Comparison of ENCODE assay signal across 13 mouse cellular contexts in the genomic region with DNA sequence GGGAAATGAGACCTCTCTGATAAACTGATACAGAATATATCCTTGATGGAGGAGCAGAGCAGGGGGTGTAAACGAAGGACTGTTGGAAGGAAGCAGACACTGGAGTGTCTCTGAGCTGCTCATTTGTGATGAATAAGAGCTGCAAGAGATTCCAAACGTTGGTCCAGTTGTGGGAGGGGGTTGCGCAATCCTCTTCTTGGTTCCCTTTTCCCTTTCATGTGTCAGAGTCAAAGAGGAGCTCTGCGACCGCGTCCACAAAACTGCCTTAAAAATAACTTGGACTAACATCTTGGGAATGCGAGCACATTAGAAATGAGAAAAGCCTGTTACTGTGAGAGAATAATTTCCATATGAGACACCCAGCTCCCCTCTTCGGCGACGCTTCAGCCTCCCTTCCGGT.
A peak's percentile ranks its signal among the peaks of the same experiment; 100 is the strongest.
DNase-seq lines count a peak whose midpoint lies in the region; ATAC-seq and TF ChIP-seq lines count a peak whose summit lies in the region.
"Had no signal": no experiment of that assay in that cellular context is flagged by ENCODE, and none has a peak within 500 bp of the region (broad histone marks: within the 10 kb centered on the region; RNA-seq: fewer than 3 reads in every experiment).

No protein-coding gene starts in this region.

- no peak overlapping the region for H3K4me3 ChIP-seq in embryonic fibroblast, embryonic 13.5 days (ENCODE audit: insufficient read depth, low read length)
- no peak overlapping the region for H3K4me3 ChIP-seq in myocyte
- no peak overlapping the region for H3K4me3 ChIP-seq in hindbrain, embryonic 11.5 days (ENCODE audit: low read depth, low read length)
- H3K4me3 ChIP-seq: forebrain, embryonic 12.5 days had no signal

- H3K9ac ChIP-seq in hindbrain, embryonic 11.5 days (ENCODE audit: low read depth, low read length) = no peak overlapping the region
- H3K9ac ChIP-seq: forebrain, embryonic 12.5 days had no signal

- no peaks in the 10 kb centered on the region for H3K79me2 ChIP-seq in myocyte (ENCODE audit: control insufficient read depth, insufficient read depth)

- H3K9me3 ChIP-seq in hindbrain, embryonic 11.5 days (ENCODE audit: control insufficient read depth, low read length) = no peaks in the 10 kb centered on the region
- H3K9me3 ChIP-seq: forebrain, embryonic 12.5 days had no signal

- H3ac ChIP-seq in myocyte (ENCODE audit: control insufficient read depth, insufficient read length) = no peak overlapping the region

- no peaks in the 10 kb centered on the region for H3K4me1 ChIP-seq in embryonic fibroblast, embryonic 13.5 days (ENCODE audit: control insufficient read depth, insufficient read depth, low read length)
- no peaks in the 10 kb centered on the region for H3K4me1 ChIP-seq in hindbrain, embryonic 11.5 days (replicated peaks; ENCODE audit: control insufficient read depth, insufficient read depth, low read length)
- H3K4me1 ChIP-seq: forebrain, embryonic 12.5 days had no signal

- no peak overlapping the region for H3K4me2 ChIP-seq in myocyte (ENCODE audit: low read depth)
- H3K4me2 ChIP-seq in hindbrain, embryonic 11.5 days (replicated peaks; ENCODE audit: low read depth, low read length) = no peak overlapping the region
- H3K4me2 ChIP-seq: forebrain, embryonic 12.5 days had no signal

- peak; percentile 72 for DNase-seq in layer of hippocampus, adult 9-11 months
- DNase-seq in layer of hippocampus, postnatal 36 days = no peak
- peak; percentile 38 to 49 for DNase-seq in heart, postnatal 36 days
- DNase-seq in cerebellum, adult 8-10 months = no peak
- DNase-seq in hindbrain, embryonic 11.5 days (ENCODE audit: low spot score) = no peak
- DNase-seq: embryo, embryonic 11 days; kidney, postnatal 36 days; left cerebral cortex, postnatal 4 days; thymus, postnatal 14 days had no signal

- WGBS in hindbrain, embryonic 11.5 days = 85% methylated on average over 11 of the region's 11 CpGs

- intact Hi-C loops in heart, postnatal 36 days (cut with DNase I) = no loop called here

- no peak for ATAC-seq in hindbrain, embryonic 11.5 days (ENCODE audit: low FRiP score)
- ATAC-seq: activated CD4-positive, CD25-positive, alpha-beta regulatory T cell, adult 4 months had no signal

- H3K36me3 ChIP-seq in myocyte (ENCODE audit: control insufficient read depth, insufficient read depth) = no peaks in the 10 kb centered on the region
- H3K36me3 ChIP-seq in hindbrain, embryonic 11.5 days (ENCODE audit: control insufficient read depth, insufficient read depth, low read length) = no peaks in the 10 kb centered on the region
- H3K36me3 ChIP-seq: forebrain, embryonic 12.5 days had no signal

- no peak for TF ChIP-seq CTCF in embryonic fibroblast, embryonic 13.5 days (IDR thresholded peaks at IDR 0.05; ENCODE audit: borderline replicate concordance, insufficient read depth, low read length)

- no peak for TF ChIP-seq POLR2A in embryonic fibroblast, embryonic 13.5 days (IDR thresholded peaks at IDR 0.05; ENCODE audit: low read depth, low read length)
- no peak for TF ChIP-seq POLR2A in myocyte (IDR thresholded peaks at IDR 0.05; ENCODE audit: insufficient read length, low read depth)

- H3K27ac ChIP-seq in embryonic fibroblast, embryonic 13.5 days (ENCODE audit: insufficient read depth, low read length) = peak overlapping the region; percentile 82
- H3K27ac ChIP-seq in hindbrain, embryonic 11.5 days (ENCODE audit: low read depth, low read length) = no peak overlapping the region
- H3K27ac ChIP-seq: forebrain, embryonic 12.5 days had no signal

- H3K27me3 ChIP-seq in myocyte (ENCODE audit: control insufficient read depth, insufficient read depth, insufficient read length) = no peaks in the 10 kb centered on the region
- no peaks in the 10 kb centered on the region for H3K27me3 ChIP-seq in hindbrain, embryonic 11.5 days (ENCODE audit: control insufficient read depth, insufficient read depth, low read length)
- H3K27me3 ChIP-seq: forebrain, embryonic 12.5 days had no signal

TF ChIP-seq in myocyte, 11 proteins besides CTCF, POLR2A, EP300 and RAD21:
- TF ChIP-seq CEBPB (IDR thresholded peaks at IDR 0.05; ENCODE audit: insufficient read depth, poor library complexity, severe bottlenecking) (peak; percentile 94), MYOD1 (IDR thresholded peaks at IDR 0.05; ENCODE audit: control insufficient read depth in 1 of 3, insufficient read length in 2 of 3, low read depth in 2 of 3) (no peak)

Comparison
In these comparisons a context has a peak if more than half of its experiments do, and no peak if none do; other contexts are left out.
1. DNase-seq: peak in layer of hippocampus, adult 9-11 months (single experiment) and heart, postnatal 36 days (2 of 2); none in layer of hippocampus, postnatal 36 days (0 of 2), cerebellum, adult 8-10 months (single experiment) and hindbrain, embryonic 11.5 days (single experiment).